Mouse (Mus musculus) limb, embryonic 13.5 days (tissue): Measurements from ENCODE around the gene Ccin. TPM values are rescaled to one million over a fixed set of nuclear protein-coding genes. Genes with fewer than 3 reads are reported as not detected.

Experiments used
- ATAC-seq: fragments of 200-750 bp; cut with Nextera tagmentation; 2 replicates; pipeline ENCODE4 v1.8.0; 2017; ENCODE audit warnings: low read depth, moderate number of reproducible peaks, moderate TSS enrichment; ENCODE audit not compliant: low FRiP score
- H3K27ac ChIP-seq: fragments of 300-500 bp; sonication (generic); 2 replicates; pipeline ENCODE4 v1.5.1; 2015; ENCODE audit warnings: inconsistent platforms, mild to moderate bottlenecking, moderate library complexity
- H3K27me3 ChIP-seq: fragments of 300-500 bp; sonication (generic); 2 replicates; pipeline ENCODE4 v1.6.1; 2015; ENCODE audit warnings: mild to moderate bottlenecking, inconsistent platforms
- H3K36me3 ChIP-seq: fragments of 300-500 bp; sonication (generic); 2 replicates; pipeline ENCODE4 v1.6.1; 2015; ENCODE audit warnings: inconsistent platforms, mild to moderate bottlenecking, moderate library complexity
- H3K4me1 ChIP-seq: fragments of 300-500 bp; sonication (generic); 2 replicates; pipeline ENCODE4 v1.6.1; 2015; ENCODE audit warnings: inconsistent platforms
- H3K4me2 ChIP-seq: fragments of 300-500 bp; sonication (generic); replicated peaks from 2 replicates; pipeline ENCODE4 v1.6.1; 2015; ENCODE audit warnings: inconsistent platforms, mild to moderate bottlenecking, moderate library complexity
- H3K4me3 ChIP-seq: fragments of 300-500 bp; sonication (generic); 2 replicates; pipeline ENCODE4 v1.5.1; 2015; ENCODE audit warnings: moderate library complexity, mild to moderate bottlenecking, inconsistent platforms
- H3K9ac ChIP-seq: fragments of 300-500 bp; sonication (generic); 2 replicates; pipeline ENCODE4 v1.6.1; 2015; ENCODE audit warnings: mild to moderate bottlenecking, inconsistent platforms
- H3K9me3 ChIP-seq: fragments of 300-500 bp; sonication (generic); 2 replicates; pipeline ENCODE4 v1.6.1; 2016; ENCODE audit warnings: inconsistent platforms
- WGBS: fragments of 180-500 bp; shearing (Covaris S2); methylation state at CpG from one replicate; pipeline ENCODE4 v1.1.7; 2015; 5-methylcytosine and 5-hydroxymethylcytosine counted together
- polyA plus RNA-seq: library from polyadenylated mRNA; unstranded; fragments of >200 nt; fragmentation: Nextera tagmentation; extraction: Ambion mirVana; gene quantifications from 2 replicates; pipeline ENCODE4 v1.2.1, GENCODE M21; 2015

Gene Ccin
- polyA plus RNA-seq, result not detected in 2 replicates

DNA sequence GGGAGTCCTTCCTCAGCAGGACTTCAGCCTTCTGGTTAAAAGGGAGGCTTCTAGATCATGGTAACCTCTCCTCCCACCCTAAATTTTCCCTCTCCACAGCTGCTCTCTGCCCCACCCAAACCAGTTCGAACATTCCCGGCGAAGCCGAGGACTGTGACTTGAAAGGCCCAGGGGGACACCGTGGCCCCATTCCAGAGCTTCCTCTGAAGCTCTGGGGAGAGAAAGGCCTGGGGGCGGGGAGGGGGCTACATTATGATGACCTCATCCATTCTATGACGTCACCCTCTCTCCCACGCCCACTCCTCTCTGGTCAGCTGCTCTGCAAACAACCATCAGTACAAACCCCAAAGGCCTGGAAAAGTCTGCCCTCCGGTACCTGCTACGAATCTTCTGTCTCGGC lies at the start of gene Ccin:
TSS of gene Ccin (plus strand) at position 303 of the 400 bp plus-strand sequence.
- Histone ChIP-seq H3K9me3 (no peaks in the 10 kb centered on the region), H3K4me2 (peak within 1 kb of the TSS; percentile 69), H3K27ac (no peak within 1 kb of the TSS), H3K27me3 (no peaks in the 10 kb centered on the region), H3K36me3 (no peaks in the 10 kb centered on the region), H3K4me3 (peak within 1 kb of the TSS; percentile 40), H3K9ac (peak within 1 kb of the TSS; percentile 71), H3K4me1 (peaks cover 31% of the 10 kb centered on the region)
- ATAC-seq, result no peak
- 82% methylated on average over 11 of the region's 11 CpGs for WGBS

DNA sequence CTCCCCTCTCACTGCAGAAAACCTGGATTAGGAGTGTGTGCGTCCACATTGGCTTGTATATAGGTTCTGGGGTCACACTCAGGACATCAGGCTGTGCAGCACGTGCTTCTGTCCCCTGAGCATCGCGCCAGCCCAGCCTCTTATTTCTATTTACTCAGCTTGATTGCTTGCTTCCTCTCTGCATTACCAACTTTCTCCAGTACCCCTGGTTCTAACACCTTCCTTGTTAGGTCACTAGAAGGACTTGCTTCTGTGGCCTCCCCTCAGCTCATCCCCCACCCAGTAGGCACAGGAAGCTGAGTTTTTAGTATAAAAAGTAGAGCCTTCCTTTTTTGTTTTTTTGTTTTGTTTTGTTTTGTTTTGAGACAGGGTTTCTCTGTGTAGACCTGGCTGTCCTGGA lies 47.1 kb upstream of the Ccin start:
- no peak overlapping the region for H3K4me2 ChIP-seq
- no peaks in the 10 kb centered on the region for H3K4me1 ChIP-seq
- H3K27me3 ChIP-seq, result no peaks in the 10 kb centered on the region
- H3K27ac ChIP-seq, result no peak overlapping the region
- H3K9ac ChIP-seq, result no peak overlapping the region
- ATAC-seq, result no peak
- H3K36me3 ChIP-seq, result peaks cover 81% of the 10 kb centered on the region
- 78% methylated on average over 4 of the region's 4 CpGs for whole genome bisulfite sequencing
- no peaks in the 10 kb centered on the region for H3K9me3 ChIP-seq
- H3K4me3 ChIP-seq, result no peak overlapping the region

- Histone ChIP-seq H3K4me2 (no peak overlapping the region), H3K4me3 (no peak overlapping the region), H3K9ac (no peak overlapping the region), H3K27me3 (no peaks in the 10 kb centered on the region), H3K9me3 (no peaks in the 10 kb centered on the region), H3K4me1 (no peaks in the 10 kb centered on the region), H3K27ac (no peak overlapping the region), H3K36me3 (peaks cover 80% of the 10 kb centered on the region)
- ATAC-seq, result no peak
- 77% methylated on average over 14 of the region's 14 CpGs for WGBS
Measured at GRCm38 (mm10) chr4:43936749-43937674, 46.3 kb upstream of the Ccin start.

GRCm38 (mm10) chr4:43941315-43941714 lies 42.0 kb upstream of the Ccin start:
- no peak overlapping the region for H3K4me2 ChIP-seq
- H3K9ac ChIP-seq, result no peak overlapping the region
- H3K36me3 ChIP-seq, result peaks cover 80% of the 10 kb centered on the region
- H3K27ac ChIP-seq, result no peak overlapping the region
- 94% methylated on average over 5 of the region's 5 CpGs for WGBS
- no peaks in the 10 kb centered on the region for H3K9me3 ChIP-seq
- H3K27me3 ChIP-seq, result no peaks in the 10 kb centered on the region
- no peaks in the 10 kb centered on the region for H3K4me1 ChIP-seq
- no peak overlapping the region for H3K4me3 ChIP-seq
- no peak for ATAC-seq

DNA sequence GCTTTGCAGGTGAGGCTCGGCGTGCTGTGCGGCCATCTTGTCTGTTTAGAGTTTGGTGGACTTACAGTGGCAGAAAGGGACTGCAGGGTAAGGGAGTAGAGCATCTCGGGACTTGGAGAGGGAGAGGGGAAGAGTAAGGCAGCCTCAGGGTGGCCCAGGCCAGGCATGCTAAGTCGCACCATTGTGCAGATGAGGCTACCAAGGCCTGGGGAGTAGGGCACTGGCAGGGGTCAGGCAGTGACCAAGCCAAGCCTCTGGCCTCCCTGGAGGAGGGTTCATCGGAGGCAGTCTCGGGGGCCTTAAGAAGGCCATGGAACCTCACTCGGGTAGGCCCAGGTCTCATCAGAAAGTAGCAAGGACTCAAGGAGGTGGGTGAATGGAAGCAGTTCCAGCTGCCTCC lies 40.9 kb upstream of the Ccin start:
- Histone ChIP-seq H3K4me3 (no peak overlapping the region), H3K4me1 (no peaks in the 10 kb centered on the region), H3K9me3 (no peaks in the 10 kb centered on the region), H3K27ac (no peak overlapping the region), H3K9ac (no peak overlapping the region), H3K36me3 (peaks cover 76% of the 10 kb centered on the region), H3K4me2 (no peak overlapping the region), H3K27me3 (no peaks in the 10 kb centered on the region)
- 80% methylated on average over 8 of the region's 8 CpGs for WGBS
- ATAC-seq, result no peak

- WGBS, result 99% methylated on average over 2 of the region's 2 CpGs
- Histone ChIP-seq H3K27ac (no peak overlapping the region), H3K9me3 (no peaks in the 10 kb centered on the region), H3K4me2 (no peak overlapping the region), H3K4me3 (no peak overlapping the region), H3K36me3 (peaks cover 32% of the 10 kb centered on the region), H3K27me3 (no peaks in the 10 kb centered on the region), H3K9ac (no peak overlapping the region), H3K4me1 (no peaks in the 10 kb centered on the region)
- no peak for ATAC-seq
Measured at GRCm38 (mm10) chr4:43947571-43947970, 35.7 kb upstream of the Ccin start.

GRCm38 (mm10) chr4:43957292-43957845 lies 25.9 kb upstream of the Ccin start, which contains the start of gene Glipr2:
Glipr2 (plus strand) TSS chr4:43957401.
- under 1% methylated on average over 45 of the region's 45 CpGs for WGBS
- H3K27me3 ChIP-seq, result 0 out of 2 replicates have a peak, but pooled peaks cover 3% of the 10 kb centered on the region
- no peaks in the 10 kb centered on the region for H3K9me3 ChIP-seq
- H3K4me3 ChIP-seq, result peak within 1 kb of the TSS; percentile 70
- no peaks in the 10 kb centered on the region for H3K36me3 ChIP-seq
- peaks cover 19% of the 10 kb centered on the region for H3K4me1 ChIP-seq
- H3K4me2 ChIP-seq, result peak within 1 kb of the TSS; percentile 91
- H3K27ac ChIP-seq, result peak within 1 kb of the TSS; percentile 90
- H3K9ac ChIP-seq, result peak within 1 kb of the TSS; percentile 77
- peak; percentile 93 for ATAC-seq

DNA sequence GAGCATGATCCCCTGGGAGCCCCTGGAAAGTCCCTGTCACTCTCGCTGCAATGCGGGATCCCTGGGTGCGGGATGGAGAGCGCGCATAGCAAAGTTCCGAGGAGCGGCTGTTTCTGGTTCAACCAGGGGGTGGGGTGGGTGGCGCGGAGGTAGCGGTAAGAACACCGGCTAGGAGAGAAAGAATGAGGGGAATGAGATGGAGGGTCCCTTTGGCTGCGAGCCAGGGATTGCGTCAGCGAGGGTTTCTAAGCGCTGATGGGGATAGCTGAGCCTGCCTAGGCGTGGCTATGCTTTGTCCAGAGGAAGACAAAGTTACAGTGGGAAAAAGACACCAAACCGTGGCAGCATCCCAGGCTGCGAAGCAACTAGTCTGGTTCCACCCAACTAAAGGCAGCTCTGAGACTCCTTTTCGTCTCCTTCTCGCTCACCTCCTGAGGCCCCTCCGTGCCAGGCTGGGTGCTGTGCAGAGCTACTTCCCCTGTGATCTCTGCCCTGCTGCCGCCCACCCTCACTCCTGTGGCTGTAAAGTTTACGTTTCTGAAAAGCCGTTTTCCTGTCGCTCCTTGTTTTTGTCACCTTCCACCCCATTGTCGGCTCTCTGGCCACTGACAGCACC lies 25.3 kb upstream of the Ccin start:
- peak; percentile 75 for ATAC-seq
- H3K4me2 ChIP-seq, result peak overlapping the region; percentile 91
- peaks cover 19% of the 10 kb centered on the region for H3K4me1 ChIP-seq
- H3K9me3 ChIP-seq, result no peaks in the 10 kb centered on the region
- WGBS, result under 1% methylated on average over 26 of the region's 26 CpGs
- peak overlapping the region; percentile 90 for H3K27ac ChIP-seq
- H3K36me3 ChIP-seq, result no peaks in the 10 kb centered on the region
- H3K4me3 ChIP-seq, result peak overlapping the region; percentile 70
- 0 out of 2 replicates have a peak, but pooled peaks cover 3% of the 10 kb centered on the region for H3K27me3 ChIP-seq
- peak overlapping the region; percentile 77 for H3K9ac ChIP-seq

GRCm38 (mm10) chr4:43959523-43960179 lies 23.6 kb upstream of the Ccin start:
- 67% methylated on average over 9 of the region's 9 CpGs for WGBS
- Histone ChIP-seq H3K36me3 (no peaks in the 10 kb centered on the region), H3K4me3 (0 out of 2 replicates have a peak overlapping the region, but pooled peaks have one; percentile 3), H3K27ac (no peak overlapping the region), H3K4me2 (peak overlapping the region; percentile 91; the same call in 1 of the 2 replicates), H3K27me3 (0 out of 2 replicates have a peak, but pooled peaks cover 3% of the 10 kb centered on the region), H3K9me3 (no peaks in the 10 kb centered on the region), H3K4me1 (peaks cover 26% of the 10 kb centered on the region), H3K9ac (peak overlapping the region; percentile 35; the same call in 1 of the 2 replicates)
- no peak for ATAC-seq

GRCm38 (mm10) chr4:43960207-43960606 lies 23.1 kb upstream of the Ccin start:
- Histone ChIP-seq H3K9ac (0 out of 2 replicates have a peak overlapping the region, but pooled peaks have one; percentile 35), H3K36me3 (no peaks in the 10 kb centered on the region), H3K4me2 (0 out of 2 replicates have a peak overlapping the region, but pooled peaks have one; percentile 91), H3K4me3 (no peak overlapping the region), H3K4me1 (peaks cover 30% of the 10 kb centered on the region), H3K27ac (no peak overlapping the region), H3K27me3 (0 out of 2 replicates have a peak, but pooled peaks cover 3% of the 10 kb centered on the region), H3K9me3 (no peaks in the 10 kb centered on the region)
- ATAC-seq, result no peak
- WGBS, result 89% methylated on average over 6 of the region's 6 CpGs

- 57% methylated on average over 2 of the region's 2 CpGs for WGBS
- Histone ChIP-seq H3K36me3 (no peaks in the 10 kb centered on the region), H3K4me1 (peaks cover 33% of the 10 kb centered on the region), H3K27me3 (no peaks in the 10 kb centered on the region), H3K9ac (no peak overlapping the region), H3K4me2 (no peak overlapping the region), H3K27ac (no peak overlapping the region), H3K9me3 (no peaks in the 10 kb centered on the region), H3K4me3 (no peak overlapping the region)
- ATAC-seq, result no peak
Measured at GRCm38 (mm10) chr4:43964326-43964833, 18.9 kb upstream of the Ccin start.
